ENCODE assay signal across 11 mouse cellular contexts in genomic region chr2:31209525-31209924, GRCm38 (mm10). TPM values are rescaled to one million over a fixed set of nuclear protein-coding genes. Genes with fewer than 3 reads are reported as not detected.
DNase-seq lines count a peak whose midpoint lies in the region; ATAC-seq and TF ChIP-seq lines count a peak whose summit lies in the region.
"Had no signal": no experiment of that assay in that cellular context is flagged by ENCODE, and none has a peak within 500 bp of the region (broad histone marks: within the 10 kb centered on the region; RNA-seq: fewer than 3 reads in every experiment).

No protein-coding gene starts in this region.

- WGBS in heart, embryonic 13.5 days: 73% methylated on average over 4 of the region's 4 CpGs
- WGBS in midbrain, embryonic 13.5 days: 86% methylated on average over 4 of the region's 4 CpGs
- WGBS in midbrain, postnatal 0 days: 82% methylated on average over 4 of the region's 4 CpGs
- WGBS in heart, embryonic 16.5 days: 60% methylated on average over 4 of the region's 4 CpGs

- no peaks in the 10 kb centered on the region for H3K9me3 ChIP-seq in heart, embryonic 13.5 days
- no peaks in the 10 kb centered on the region for H3K9me3 ChIP-seq in midbrain, embryonic 13.5 days
- no peaks in the 10 kb centered on the region for H3K9me3 ChIP-seq in midbrain, postnatal 0 days (ENCODE audit: low read length)
- H3K9me3 ChIP-seq in heart, embryonic 16.5 days (replicated peaks; ENCODE audit: control insufficient read depth, low read length): no peaks in the 10 kb centered on the region

- peaks cover 85% of the 10 kb centered on the region for H3K36me3 ChIP-seq in heart, embryonic 13.5 days
- H3K36me3 ChIP-seq in midbrain, embryonic 13.5 days: peaks cover 51% of the 10 kb centered on the region
- peaks cover 28% of the 10 kb centered on the region for H3K36me3 ChIP-seq in midbrain, postnatal 0 days (ENCODE audit: insufficient read depth, low read length)
- H3K36me3 ChIP-seq in heart, embryonic 16.5 days (ENCODE audit: control insufficient read depth, insufficient read depth): 0 out of 2 replicates have a peak, but pooled peaks cover 2% of the 10 kb centered on the region

- no peak for ATAC-seq in heart, embryonic 13.5 days (ENCODE audit: extremely low read depth, insufficient number of reproducible peaks, low FRiP score, low TSS enrichment)
- no peak for ATAC-seq in midbrain, embryonic 13.5 days
- ATAC-seq in midbrain, postnatal 0 days (ENCODE audit: low FRiP score): no peak
- ATAC-seq in heart, embryonic 16.5 days (replicated peaks; ENCODE audit: extremely low read depth, insufficient read depth, low FRiP score): no peak
- ATAC-seq: forebrain, postnatal 0 days had no signal

- peak overlapping the region; percentile 55 for H3K4me2 ChIP-seq in heart, embryonic 13.5 days
- no peak overlapping the region for H3K4me2 ChIP-seq in midbrain, embryonic 13.5 days (replicated peaks)
- H3K4me2 ChIP-seq in midbrain, postnatal 0 days (ENCODE audit: low read depth, low read length, poor library complexity, severe bottlenecking): no peak overlapping the region
- peak overlapping the region; percentile 45 for H3K4me2 ChIP-seq in heart, embryonic 16.5 days (ENCODE audit: low read depth, low read length)

- no peaks in the 10 kb centered on the region for H3K27me3 ChIP-seq in heart, embryonic 13.5 days (replicated peaks)
- H3K27me3 ChIP-seq in midbrain, embryonic 13.5 days: no peaks in the 10 kb centered on the region
- no peaks in the 10 kb centered on the region for H3K27me3 ChIP-seq in midbrain, postnatal 0 days (ENCODE audit: insufficient read depth, low read length)
- no peaks in the 10 kb centered on the region for H3K27me3 ChIP-seq in heart, embryonic 16.5 days (ENCODE audit: control insufficient read depth, insufficient read depth, low read length)

- H3K27ac ChIP-seq in heart, embryonic 13.5 days (replicated peaks): peak overlapping the region; percentile 94
- H3K27ac ChIP-seq in midbrain, embryonic 13.5 days: peak overlapping the region; percentile 63; the same call in 1 of the 2 replicates
- H3K27ac ChIP-seq in midbrain, postnatal 0 days (ENCODE audit: low read depth, low read length): no peak overlapping the region
- peak overlapping the region; percentile 96 for H3K27ac ChIP-seq in heart, embryonic 16.5 days (ENCODE audit: low read length)

- H3K9ac ChIP-seq in heart, embryonic 13.5 days: peak overlapping the region; percentile 69
- H3K9ac ChIP-seq in midbrain, embryonic 13.5 days (replicated peaks): no peak overlapping the region
- no peak overlapping the region for H3K9ac ChIP-seq in midbrain, postnatal 0 days (replicated peaks; ENCODE audit: low read length, poor library complexity, severe bottlenecking)
- H3K9ac ChIP-seq in heart, embryonic 16.5 days (ENCODE audit: low read length): no peak overlapping the region; the same call in 1 of the 2 replicates
- H3K9ac ChIP-seq: forebrain, postnatal 0 days had no signal

- DNase-seq in heart, adult 11 months: no peak
- no peak for DNase-seq in midbrain, postnatal 0 days (ENCODE audit: low spot score)
- peak; percentile 48 to 57 for DNase-seq in adrenal gland, adult 18-20 months (ENCODE audit: low spot score in 2 of 2)
- no peak for DNase-seq in left cerebral cortex, adult 11 months (ENCODE audit: low spot score)
- no peak for DNase-seq in spleen, postnatal 36 days (ENCODE audit: low spot score in 2 of 2)
- DNase-seq: forebrain, postnatal 0 days; retina, postnatal 1 day; thymus, postnatal 25 days had no signal

- TF ChIP-seq CTCF in midbrain, postnatal 0 days (IDR thresholded peaks at IDR 0.05): no peak

- peak overlapping the region; percentile 29; the same call in 1 of the 2 replicates for H3K4me3 ChIP-seq in heart, embryonic 13.5 days
- H3K4me3 ChIP-seq in midbrain, embryonic 13.5 days (replicated peaks): no peak overlapping the region
- no peak overlapping the region for H3K4me3 ChIP-seq in midbrain, postnatal 0 days (ENCODE audit: low read depth, low read length)
- H3K4me3 ChIP-seq in heart, embryonic 16.5 days (ENCODE audit: low read length): no peak overlapping the region

- peaks cover 98% of the 10 kb centered on the region for H3K4me1 ChIP-seq in heart, embryonic 13.5 days
- H3K4me1 ChIP-seq in midbrain, embryonic 13.5 days (replicated peaks): peaks cover 65% of the 10 kb centered on the region
- peaks cover 5% of the 10 kb centered on the region; the same call in 1 of the 2 replicates for H3K4me1 ChIP-seq in midbrain, postnatal 0 days (ENCODE audit: insufficient read depth, low read length)
- H3K4me1 ChIP-seq in heart, embryonic 16.5 days (ENCODE audit: control insufficient read depth, insufficient read depth, low read length): peaks cover 71% of the 10 kb centered on the region

RNA-seq across cellular contexts. Expression of gene Ncs1, which starts 36.1 kb away (rescaled TPM):
- polyA plus RNA-seq in heart, embryonic 13.5 days (2015; fragmentation: Nextera tagmentation; extraction: Ambion mirVana): 36.3 and 39.4 TPM in 2 replicates
- 116 and 120 TPM in 2 replicates for polyA plus RNA-seq in midbrain, embryonic 13.5 days (2015; fragmentation: Nextera tagmentation; extraction: Ambion mirVana)
- total RNA-seq in midbrain, postnatal 0 days (2014; rRNA removed): 190 and 202 TPM in 2 replicates
- 181 and 183 TPM in 2 replicates for polyA plus RNA-seq in midbrain, postnatal 0 days (2015; fragmentation: Nextera tagmentation; extraction: Ambion mirVana)
- total RNA-seq in adrenal gland, adult 18-20 months (2021): 1 to 10 TPM; 4.2 to 5.8 TPM
- polyA plus RNA-seq in heart, embryonic 16.5 days (2015; fragmentation: Nextera tagmentation; extraction: Ambion mirVana): 29.4 and 32.1 TPM in 2 replicates

RNA-seq across cellular contexts. Expression of gene Gpr107, which starts 57.4 kb away (rescaled TPM):
- polyA plus RNA-seq in heart, embryonic 13.5 days (2015; fragmentation: Nextera tagmentation; extraction: Ambion mirVana): 29.7 and 34.8 TPM in 2 replicates
- polyA plus RNA-seq in midbrain, embryonic 13.5 days (2015; fragmentation: Nextera tagmentation; extraction: Ambion mirVana): 37.5 and 40.0 TPM in 2 replicates
- total RNA-seq in midbrain, postnatal 0 days (2014; rRNA removed): 46.7 and 47.3 TPM in 2 replicates
- 30.9 and 31.6 TPM in 2 replicates for polyA plus RNA-seq in midbrain, postnatal 0 days (2015; fragmentation: Nextera tagmentation; extraction: Ambion mirVana)
- 10 to 100 TPM; 52.7 to 60.2 TPM for total RNA-seq in adrenal gland, adult 18-20 months (2021)
- polyA plus RNA-seq in heart, embryonic 16.5 days (2015; fragmentation: Nextera tagmentation; extraction: Ambion mirVana): 29.9 and 31.6 TPM in 2 replicates

Comparison
In these comparisons a context has a peak if more than half of its experiments do, and no peak if none do; other contexts are left out.
1. H3K4me2 ChIP-seq: peak in heart, embryonic 13.5 days (single experiment) and heart, embryonic 16.5 days (single experiment); none in midbrain, embryonic 13.5 days (single experiment) and midbrain, postnatal 0 days (single experiment).
2. DNase-seq: peak in adrenal gland, adult 18-20 months (2 of 2); none in heart, adult 11 months (single experiment), midbrain, postnatal 0 days (single experiment), left cerebral cortex, adult 11 months (single experiment) and spleen, postnatal 36 days (0 of 2).